Mouse (Mus musculus) gastrocnemius, postnatal 25 days (tissue): Measurements from ENCODE around the gene Olfr1361. TPM values are rescaled to one million over a fixed set of nuclear protein-coding genes. Genes with fewer than 3 reads are reported as not detected.

Experiments
- DNase-seq: peaks from one replicate; pipeline ENCODE4 v3.0.0; 2022
- long read RNA-seq, 2 experiments: library from polyadenylated mRNA; stranded (forward); transcript quantifications; one replicate each; pipeline ENCODE4 v2.0.0; 2021
- total RNA-seq, 2 experiments: library from RNA; stranded (reverse); gene quantifications; 1 replicate in 1 of 2; 2 replicates in 1 of 2; pipeline ENCODE4 v1.2.3; 2021

Gene Olfr1361
- not detected for total RNA-seq
- long read RNA-seq, experiment 1: 0 reads
- long read RNA-seq, experiment 2: 0 reads

DNA sequence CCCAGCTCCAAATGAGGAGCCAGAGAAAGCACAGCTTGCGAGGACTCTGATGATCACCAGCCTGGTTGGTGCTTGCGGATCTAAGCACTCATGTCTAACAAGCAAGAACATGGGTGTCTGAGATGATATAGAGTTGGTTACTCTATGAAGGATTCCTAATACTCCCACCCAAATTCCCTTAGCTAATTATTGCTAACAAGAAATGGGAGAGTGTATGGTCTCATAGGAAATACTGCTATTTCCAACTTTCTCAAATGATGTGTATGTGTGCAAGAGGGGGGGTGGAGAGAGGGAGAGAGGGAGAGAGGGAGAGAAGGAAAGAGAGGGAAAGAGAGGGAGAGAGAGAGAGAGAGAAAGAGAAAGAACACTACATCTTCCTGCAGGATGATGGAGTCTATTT lies at the start of gene Olfr1361:
Olfr1361 (minus strand) TSS at position 101 of the 400 bp plus-strand sequence.
- DNase-seq: no peak

DNA sequence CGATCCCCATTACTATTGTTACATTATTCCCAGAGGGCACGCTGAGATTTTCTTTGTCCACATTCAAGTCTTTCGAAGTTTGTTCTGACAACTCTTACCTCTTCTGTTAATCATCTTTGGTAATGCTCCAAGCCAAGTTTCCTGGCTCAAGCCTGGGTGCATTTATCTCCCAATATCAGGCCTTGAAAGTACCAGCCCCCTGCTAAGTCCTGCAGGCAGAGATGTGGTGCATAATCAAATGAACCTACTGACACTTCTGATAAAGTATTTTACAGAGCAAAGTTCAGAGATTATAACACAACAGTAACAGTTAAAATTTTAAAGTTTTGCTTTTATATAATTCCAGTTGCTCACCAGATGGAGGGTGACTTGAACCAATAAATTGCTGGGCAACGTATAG lies 48.5 kb upstream of the Olfr1361 start:
- no peak for DNase-seq

DNA sequence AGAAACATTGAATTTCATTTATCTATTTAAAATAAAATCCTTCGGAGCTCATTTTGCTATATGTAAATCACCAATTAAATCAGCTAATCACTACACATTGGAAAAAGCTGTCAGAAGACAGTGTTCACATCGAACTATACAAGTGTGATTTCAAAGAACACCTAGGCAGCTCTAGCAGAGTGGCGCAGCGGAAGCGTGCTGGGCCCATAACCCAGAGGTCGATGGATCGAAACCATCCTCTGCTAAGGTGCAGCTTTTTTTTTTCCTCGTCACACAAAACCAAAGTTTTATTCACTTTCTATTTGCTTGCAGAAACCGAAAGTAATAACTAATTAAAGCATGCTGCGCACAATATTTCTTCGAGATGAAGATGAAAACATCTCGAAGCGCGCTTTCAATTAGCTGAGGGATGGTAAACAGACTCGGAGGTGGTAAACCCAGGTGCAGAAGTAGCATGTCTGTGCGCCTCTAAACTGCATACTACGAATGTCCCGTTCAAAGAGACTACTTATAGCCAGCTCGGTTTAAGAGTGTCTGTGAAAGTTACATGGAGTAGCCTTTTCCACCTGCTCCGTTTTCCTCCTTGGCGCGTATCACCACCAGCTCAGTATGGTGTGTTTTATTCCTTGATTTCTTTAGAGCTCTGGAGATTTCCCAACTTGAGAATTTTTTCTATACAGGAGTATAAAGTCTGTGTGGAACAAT lies 47.8 kb upstream of the Olfr1361 start:
- DNase-seq: peak; percentile 55

DNA sequence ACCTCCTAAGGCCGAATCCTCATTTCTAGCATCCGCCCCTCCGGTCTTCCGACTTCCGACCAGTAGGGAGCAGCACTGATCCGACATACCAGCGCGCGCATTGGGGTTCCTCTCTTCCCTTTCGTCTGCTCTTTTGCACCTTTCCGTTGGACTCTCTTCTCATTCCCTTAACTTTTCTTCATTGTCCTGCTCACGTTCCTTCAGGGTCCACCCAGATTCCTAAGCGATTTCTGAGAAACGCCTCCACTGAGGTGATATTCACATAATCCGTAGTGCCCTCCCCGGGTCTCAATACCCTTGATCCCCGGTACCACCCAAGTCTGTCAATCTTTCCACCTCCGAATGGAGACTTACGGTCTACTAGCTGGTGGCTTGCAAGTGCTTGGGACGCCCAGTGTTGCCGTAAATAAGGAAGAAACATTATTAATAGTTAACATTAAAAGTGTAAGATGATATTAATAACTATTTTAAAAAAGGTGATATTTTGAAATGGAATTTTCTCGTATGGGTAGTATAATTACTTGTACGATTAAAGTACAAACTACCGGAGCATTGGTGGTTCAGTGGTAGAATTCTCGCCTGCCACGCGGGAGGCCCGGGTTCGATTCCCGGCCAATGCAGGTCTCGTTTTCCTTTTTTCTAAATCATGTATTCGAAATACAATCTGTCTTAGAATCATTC lies 47.0 kb upstream of the Olfr1361 start:
- DNase-seq: peak; percentile 74

DNA sequence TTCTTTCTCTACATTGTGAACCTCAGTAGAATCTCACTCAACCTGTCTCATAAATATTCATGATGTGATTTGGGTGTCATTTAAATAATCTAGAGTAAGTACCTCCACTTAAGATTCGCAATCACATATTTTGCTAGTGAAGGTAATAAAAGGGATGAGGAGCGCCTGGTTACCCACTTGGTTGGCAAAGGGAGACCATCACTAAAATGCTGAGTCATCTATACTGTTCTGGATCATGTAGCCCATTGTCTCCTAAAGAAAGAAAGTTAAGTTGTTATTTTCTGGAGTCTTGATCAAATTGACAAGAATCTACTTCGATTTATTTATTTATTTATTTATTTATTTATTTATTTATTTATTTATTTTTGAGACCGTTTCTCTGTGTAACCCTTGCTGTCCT lies 43.5 kb upstream of the Olfr1361 start:
- no peak for DNase-seq

DNA sequence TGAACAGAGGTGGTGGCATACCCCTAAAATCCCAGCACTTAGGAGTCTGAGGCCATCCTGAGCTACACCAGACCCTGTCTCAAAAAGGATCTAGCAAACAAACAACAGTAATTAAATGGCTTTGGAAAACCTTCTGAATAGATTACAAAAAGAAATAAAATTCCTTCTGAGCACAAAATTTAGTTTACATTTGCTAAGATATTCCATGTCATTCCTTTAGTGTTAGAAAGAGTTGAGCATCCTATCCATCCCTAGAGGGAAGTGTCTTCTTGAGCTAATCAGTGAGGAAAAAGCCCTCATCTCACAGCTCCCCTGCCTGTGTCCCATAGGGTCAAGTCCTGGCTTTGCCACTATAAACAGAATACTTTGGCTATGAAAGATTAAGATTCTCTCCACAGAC lies 34.6 kb upstream of the Olfr1361 start, which contains the start of gene Olfr1359:
Olfr1359 (plus strand) TSS at position 301 of the 400 bp plus-strand sequence.
- DNase-seq: no peak

DNA sequence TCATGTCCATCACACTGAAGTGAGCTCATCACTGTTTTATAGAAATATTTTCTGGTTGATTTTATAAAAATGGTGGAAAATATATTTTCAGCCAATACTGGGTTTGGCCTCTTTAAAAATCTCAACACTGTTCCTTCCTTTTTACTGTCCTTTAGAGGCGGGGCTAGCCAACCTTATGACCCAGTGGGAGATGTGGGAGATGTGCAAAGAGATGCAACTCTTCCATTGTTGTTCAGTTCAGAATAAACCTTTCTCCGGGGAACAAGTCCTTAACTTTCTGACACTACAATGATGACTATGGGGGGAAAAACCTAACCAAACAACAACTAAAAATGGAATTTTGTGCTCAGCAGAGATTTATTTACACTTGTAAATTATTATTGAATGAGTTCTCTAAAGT lies 14.1 kb upstream of the Olfr1361 start, which contains the start of gene Olfr1360:
Olfr1360 (minus strand) TSS at position 101 of the 400 bp plus-strand sequence.
- DNase-seq: no peak

DNA sequence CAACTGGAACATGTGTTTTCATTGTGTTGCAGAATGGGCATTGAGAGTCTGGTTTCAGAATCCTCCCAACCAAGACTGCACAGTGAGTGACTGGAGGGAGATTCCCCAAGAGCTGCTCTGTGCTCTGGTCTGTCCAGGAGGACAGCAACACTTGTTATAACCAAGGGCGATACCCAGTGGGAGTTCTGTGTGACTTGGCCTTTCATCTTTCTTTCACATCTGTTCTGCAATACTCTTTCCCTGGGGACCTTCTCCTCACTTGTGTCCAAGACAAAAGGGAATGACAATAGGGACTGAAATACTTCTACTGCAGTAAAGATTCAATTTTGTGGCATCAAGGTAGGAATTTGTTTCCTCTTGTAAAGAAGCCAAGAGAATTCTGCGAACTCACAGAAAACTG lies 20.8 kb downstream of the Olfr1361 start, which contains the start of gene Olfr11:
Olfr11 (minus strand) TSS at position 101 of the 400 bp plus-strand sequence.
- DNase-seq: no peak

DNA sequence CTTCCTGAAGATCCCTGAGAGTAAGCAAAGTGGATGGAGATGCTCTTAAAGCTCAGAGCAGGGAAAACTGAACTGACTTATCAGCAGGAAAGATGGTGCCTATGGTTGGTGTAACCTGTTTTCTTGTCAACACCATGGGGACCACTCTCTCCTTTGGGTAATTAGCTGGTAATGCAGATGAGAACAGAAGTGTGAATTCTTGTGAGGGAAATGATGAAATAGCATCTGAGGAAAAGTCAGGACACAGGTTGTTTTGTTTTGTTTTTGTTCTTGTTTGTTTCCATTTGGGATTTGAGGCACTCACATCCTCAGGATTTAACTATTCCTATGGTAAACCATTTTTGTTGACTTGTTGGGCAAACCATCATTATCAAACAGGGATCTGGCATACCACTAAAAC lies 49.3 kb downstream of the Olfr1361 start, which contains the start of gene Olfr1362:
Olfr1362 (minus strand) TSS at position 101 of the 400 bp plus-strand sequence.
- DNase-seq: no peak

Other genes with a start within 250 kb of the Olfr1361 start
- under 1 TPM; 0.15 to 0.27 TPM for gene Pgbd1, start 222.3 kb downstream of the Olfr1361 start, total RNA-seq
- 10 to 100 TPM; 10.2 to 10.3 TPM for gene Zscan26, start 209.7 kb downstream of the Olfr1361 start, total RNA-seq
- under 1 TPM in 1 of 2 experiments, not detected in 1; 0.18 TPM for gene Nkapl, start 194.9 kb downstream of the Olfr1361 start, total RNA-seq
- gene Zkscan4, start 184.5 kb downstream of the Olfr1361 start, total RNA-seq: under 1 TPM; 0.41 to 0.59 TPM
- gene Gm10065, start 183.9 kb downstream of the Olfr1361 start, total RNA-seq: not detected
- gene AK157302, start 168.2 kb downstream of the Olfr1361 start, total RNA-seq: 10 to 100 TPM; 20.2 to 21.5 TPM
- 100 to 1,000 TPM; 119 to 147 TPM for gene Gm11273, start 162.0 kb downstream of the Olfr1361 start, total RNA-seq
- gene Zkscan8, start 132.3 kb downstream of the Olfr1361 start, total RNA-seq: 1 to 10 TPM; 3.8 to 5.4 TPM
- not detected for gene Olfr1366, start 120.6 kb downstream of the Olfr1361 start, total RNA-seq
- gene Olfr1535, start 103.5 kb downstream of the Olfr1361 start, total RNA-seq: not detected
- gene Olfr1364, start 81.6 kb downstream of the Olfr1361 start, total RNA-seq: not detected
- not detected for gene Olfr1362, start 49.4 kb downstream of the Olfr1361 start, total RNA-seq
- gene Olfr11, start 20.9 kb downstream of the Olfr1361 start, total RNA-seq: not detected
- gene Olfr1360, start 14.0 kb upstream of the Olfr1361 start, total RNA-seq: not detected
- not detected for gene Olfr1359, start 34.7 kb upstream of the Olfr1361 start, total RNA-seq
- gene Hist1h2bl, start 52.8 kb upstream of the Olfr1361 start, total RNA-seq: 10 to 100 TPM; 15.1 to 26.3 TPM
- gene Hist1h2ai, start 53.0 kb upstream of the Olfr1361 start, total RNA-seq: 10 to 100 TPM in 1 of 2 experiments, 1 to 10 TPM in 1; 4.4 to 21.0 TPM
- 10 to 100 TPM; 10.1 to 40.0 TPM for gene Hist1h3h, start 54.3 kb upstream of the Olfr1361 start, total RNA-seq
- gene Hist1h2bm, start 58.7 kb upstream of the Olfr1361 start, total RNA-seq: 1 to 10 TPM; 1.1 to 5.1 TPM
- 1 to 10 TPM; 1.2 to 4.0 TPM for gene Hist1h4j, start 71.7 kb upstream of the Olfr1361 start, total RNA-seq
- gene Hist1h4k, start 87.1 kb upstream of the Olfr1361 start, total RNA-seq: 10 to 100 TPM; 31.9 to 37.5 TPM
- 1 to 10 TPM; 2.7 to 6.4 TPM for gene Hist1h2ak, start 90.4 kb upstream of the Olfr1361 start, total RNA-seq
- gene Hist1h2bn, start 90.7 kb upstream of the Olfr1361 start, total RNA-seq: 1 to 10 TPM; 5.1 to 9.0 TPM
- 1 to 10 TPM; 3.9 to 9.2 TPM for gene Hist1h1b, start 117.2 kb upstream of the Olfr1361 start, total RNA-seq
- 10 to 100 TPM; 20.0 to 23.8 TPM for gene Hist1h3i, start 120.0 kb upstream of the Olfr1361 start, total RNA-seq
- gene Hist1h2an, start 123.8 kb upstream of the Olfr1361 start, total RNA-seq: 1 to 10 TPM; 1.0 to 2.4 TPM
- 1 to 10 TPM; 5.3 to 6.0 TPM for gene Hist1h2bp, start 124.1 kb upstream of the Olfr1361 start, total RNA-seq
- 10 to 100 TPM; 18.0 to 21.3 TPM for gene Hist1h2bq, start 146.8 kb upstream of the Olfr1361 start, total RNA-seq
- gene Hist1h2ao, start 147.1 kb upstream of the Olfr1361 start, total RNA-seq: 10 to 100 TPM in 1 of 2 experiments, not detected in 1; 24.7 TPM
- 10 to 100 TPM; 49.0 to 65.1 TPM for gene Hist1h4m, start 148.4 kb upstream of the Olfr1361 start, total RNA-seq
- 10 to 100 TPM; 14.1 to 20.2 TPM for gene Hist1h4n, start 168.8 kb upstream of the Olfr1361 start, total RNA-seq
- gene Hist1h2ap, start 170.1 kb upstream of the Olfr1361 start, total RNA-seq: 10 to 100 TPM in 1 of 2 experiments, not detected in 1; 17.0 TPM
- gene Hist1h2br, start 170.4 kb upstream of the Olfr1361 start, total RNA-seq: 10 to 100 TPM; 17.7 to 21.3 TPM